In genomic region chr2:136711746-136712440, GRCm38 (mm10) we compare ENCODE assay signal across 9 mouse cellular contexts. TPM values are rescaled to one million over a fixed set of nuclear protein-coding genes. Genes with fewer than 3 reads are reported as not detected.
DNase-seq lines count a peak whose midpoint lies in the region; ATAC-seq and TF ChIP-seq lines count a peak whose summit lies in the region.
"Had no signal": no experiment of that assay in that cellular context is flagged by ENCODE, and none has a peak within 500 bp of the region (broad histone marks: within the 10 kb centered on the region; RNA-seq: fewer than 3 reads in every experiment).

No protein-coding gene starts in this region.

- intact Hi-C loops in left cerebral cortex, postnatal 36 days (cut with DNase I): loop anchor here (5.0 to 10.0 kb wide), 3 partner anchors 93 to 225 kb away; partner anchors contain the start of genes AL731706.1, Mkks and Slx4ip
- intact Hi-C loops in heart, postnatal 14 days (cut with DNase I): loop anchor here (10.0 kb wide), 1 partner anchor 117 kb away; no protein-coding TSS in a partner anchor

- no peak overlapping the region for H3K27ac ChIP-seq in liver, embryonic 12.5 days
- no peak overlapping the region for H3K27ac ChIP-seq in liver, postnatal 0 days (ENCODE audit: low read depth)

- 6% methylated on average over 21 of the region's 28 CpGs for WGBS in liver, embryonic 12.5 days (ENCODE audit: insufficient replicate concordance)
- WGBS in liver, postnatal 0 days (ENCODE audit: insufficient replicate concordance): 6% methylated on average over 28 of the region's 28 CpGs

- TF ChIP-seq EP300 in liver, postnatal 0 days (IDR thresholded peaks at IDR 0.05; ENCODE audit: low read depth): no peak

- no peak for DNase-seq in liver, postnatal 0 days
- peak; percentile 52 for DNase-seq in cerebellum, postnatal 10 days
- peak; percentile 82 to 88 for DNase-seq in frontal cortex, postnatal 36 days (ENCODE audit: low spot score in 2 of 2)
- DNase-seq in left cerebral cortex, postnatal 36 days (ENCODE audit: low spot score in 2 of 2): peak; percentile 84 to 86
- DNase-seq in right cerebral cortex, adult 18-20 months: peak; percentile 92
- DNase-seq in kidney, adult 8-10 months: no peak
- DNase-seq in heart, postnatal 14 days: no peak

- H3K4me3 ChIP-seq in liver, embryonic 12.5 days: no peak overlapping the region; the same call in 1 of the 2 replicates
- H3K4me3 ChIP-seq in liver, postnatal 0 days (ENCODE audit: low read depth, low read length): no peak overlapping the region

- no peak overlapping the region for H3K9ac ChIP-seq in liver, embryonic 12.5 days
- H3K9ac ChIP-seq in liver, postnatal 0 days (replicated peaks): no peak overlapping the region

- H3K4me2 ChIP-seq in liver, embryonic 12.5 days: peak overlapping the region; percentile 36
- no peak overlapping the region for H3K4me2 ChIP-seq in liver, postnatal 0 days (ENCODE audit: low read depth, low read length)

- H3K27me3 ChIP-seq in liver, embryonic 12.5 days (replicated peaks): peaks cover 27% of the 10 kb centered on the region
- H3K27me3 ChIP-seq in liver, postnatal 0 days (ENCODE audit: insufficient read depth, low read length): peaks cover 20% of the 10 kb centered on the region

- no peak for ATAC-seq in liver, embryonic 12.5 days
- no peak for ATAC-seq in liver, postnatal 0 days

- no peaks in the 10 kb centered on the region for H3K36me3 ChIP-seq in liver, embryonic 12.5 days
- H3K36me3 ChIP-seq in liver, postnatal 0 days (replicated peaks; ENCODE audit: insufficient read depth, low read length): no peaks in the 10 kb centered on the region

- no peaks in the 10 kb centered on the region for H3K4me1 ChIP-seq in liver, embryonic 12.5 days
- H3K4me1 ChIP-seq in liver, postnatal 0 days (ENCODE audit: insufficient read depth): no peaks in the 10 kb centered on the region

- H3K9me3 ChIP-seq in liver, embryonic 12.5 days (replicated peaks): no peaks in the 10 kb centered on the region
- no peaks in the 10 kb centered on the region for H3K9me3 ChIP-seq in liver, postnatal 0 days (ENCODE audit: low read length)

- TF ChIP-seq CTCF in liver, postnatal 0 days (IDR thresholded peaks at IDR 0.05; ENCODE audit: low read depth): no peak

RNA-seq across cellular contexts. Expression of gene Snap25, which starts 1.4 kb away (rescaled TPM):
- 0.04 and 0.18 TPM in 2 replicates for polyA plus RNA-seq in liver, embryonic 12.5 days (2016; fragmentation: Nextera tagmentation; extraction: Ambion mirVana)
- polyA plus RNA-seq in liver, postnatal 0 days (2015; fragmentation: Nextera tagmentation; extraction: Ambion mirVana): 0.11 TPM in 1 of 2 replicates, not detected in the other
- total RNA-seq in left cerebral cortex, postnatal 36 days (2021): 1,000 to 10,000 TPM; 2,771 to 2,937 TPM
- under 1 TPM in 1 of 2 experiments, not detected in 1; 0.33 TPM for total RNA-seq in heart, postnatal 14 days (2021)
- polyA plus RNA-seq: liver, adult 2 months had no signal

Comparison
In these comparisons a context has a peak if more than half of its experiments do, and no peak if none do; other contexts are left out.
1. DNase-seq: peak in cerebellum, postnatal 10 days (2 of 2), frontal cortex, postnatal 36 days (2 of 2), left cerebral cortex, postnatal 36 days (2 of 2) and right cerebral cortex, adult 18-20 months (single experiment); none in liver, postnatal 0 days (single experiment), kidney, adult 8-10 months (0 of 2) and heart, postnatal 14 days (0 of 2).
2. RNA of gene Snap25, which starts 1.4 kb away (total RNA-seq): 2,771 to 2,937 TPM in left cerebral cortex, postnatal 36 days; 0.33 TPM in heart, postnatal 14 days; every median in the first group is over 1,000 times any median in the second.